ENCODE assay signal across 15 mouse cellular contexts in the genomic region with DNA sequence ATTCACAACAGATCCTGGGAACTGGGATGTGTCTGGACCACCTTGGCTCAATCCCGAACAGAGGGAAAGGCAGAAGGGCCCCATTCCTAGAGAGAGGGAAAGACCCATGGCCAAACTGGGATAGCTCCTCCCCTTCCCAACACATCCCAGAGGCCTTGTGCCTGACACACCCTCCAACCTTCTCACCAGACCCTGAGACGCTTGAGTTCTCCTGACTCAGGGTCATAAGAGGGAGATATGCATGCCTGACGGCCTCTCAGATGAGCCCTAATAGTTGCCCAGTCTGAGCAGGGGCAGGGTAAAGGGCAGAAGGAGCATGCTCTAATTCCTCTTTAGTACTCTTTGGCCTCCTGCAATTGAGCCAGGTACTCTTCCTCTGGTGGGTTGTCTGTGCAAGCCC. TPM values are rescaled to one million over a fixed set of nuclear protein-coding genes. Genes with fewer than 3 reads are reported as not detected.
A peak's percentile ranks its signal among the peaks of the same experiment; 100 is the strongest.
DNase-seq lines count a peak whose midpoint lies in the region; ATAC-seq and TF ChIP-seq lines count a peak whose summit lies in the region.
"Had no signal": no experiment of that assay in that cellular context is flagged by ENCODE, and none has a peak within 500 bp of the region (broad histone marks: within the 10 kb centered on the region; RNA-seq: fewer than 3 reads in every experiment).

No protein-coding gene starts in this region.

- H3K36me3 ChIP-seq in heart, embryonic 11.5 days (ENCODE audit: control insufficient read depth, insufficient read depth, low read length), result peaks cover 3% of the 10 kb centered on the region; the same call in 1 of the 2 replicates
- peaks cover 20% of the 10 kb centered on the region for H3K36me3 ChIP-seq in kidney, embryonic 16.5 days (ENCODE audit: insufficient read depth, low read length)
- H3K36me3 ChIP-seq in E14TG2a.4 (ENCODE audit: insufficient read depth, low read length), result peaks cover 32% of the 10 kb centered on the region
- peaks cover 30% of the 10 kb centered on the region for H3K36me3 ChIP-seq in embryonic facial prominence, embryonic 10.5 days (replicated peaks)

- no peak for DNase-seq in heart, adult 9 months (ENCODE audit: low spot score in 2 of 2)
- no peak for DNase-seq in kidney, adult 18-20 months
- DNase-seq in embryonic facial prominence, embryonic 10.5 days (ENCODE audit: low spot score), result no peak
- no peak for DNase-seq in yolk sac, embryonic 10.5 days (ENCODE audit: low spot score)
- DNase-seq in testis, postnatal 14 days (ENCODE audit: low spot score), result no peak
- DNase-seq: gastrocnemius, postnatal 14 days; right cerebral cortex, postnatal 14 days; thymus, postnatal 25 days had no signal

- H3K4me3 ChIP-seq in heart, embryonic 11.5 days (ENCODE audit: low read depth, low read length), result no peak overlapping the region
- H3K4me3 ChIP-seq in kidney, embryonic 16.5 days (ENCODE audit: low read length), result no peak overlapping the region
- peak overlapping the region; percentile 71 for H3K4me3 ChIP-seq in E14TG2a.4 (replicated peaks; ENCODE audit: low read length)
- no peak overlapping the region for H3K4me3 ChIP-seq in embryonic facial prominence, embryonic 10.5 days
- H3K4me3 ChIP-seq: forebrain, embryonic 15.5 days; limb, embryonic 13.5 days; midbrain, embryonic 12.5 days; neural tube, embryonic 15.5 days had no signal

- no peak for TF ChIP-seq CTCF in E14TG2a.4 (conservative IDR thresholded peaks at IDR 0.05; ENCODE audit: low read length)

- no peaks in the 10 kb centered on the region for H3K27me3 ChIP-seq in heart, embryonic 11.5 days (ENCODE audit: control insufficient read depth, insufficient read depth, low read length)
- no peaks in the 10 kb centered on the region for H3K27me3 ChIP-seq in kidney, embryonic 16.5 days (ENCODE audit: insufficient read depth, low read length)
- peaks cover 8% of the 10 kb centered on the region for H3K27me3 ChIP-seq in E14TG2a.4 (ENCODE audit: insufficient read depth, low read length)
- no peaks in the 10 kb centered on the region for H3K27me3 ChIP-seq in embryonic facial prominence, embryonic 10.5 days (replicated peaks; ENCODE audit: low read depth, poor library complexity, severe bottlenecking)
- H3K27me3 ChIP-seq: forebrain, embryonic 15.5 days; limb, embryonic 13.5 days; neural tube, embryonic 15.5 days had no signal

- no peak overlapping the region for H3K9ac ChIP-seq in heart, embryonic 11.5 days (ENCODE audit: low read depth, low read length)
- H3K9ac ChIP-seq in kidney, embryonic 16.5 days (replicated peaks; ENCODE audit: low read length), result no peak overlapping the region
- H3K9ac ChIP-seq: forebrain, embryonic 15.5 days; limb, embryonic 13.5 days; midbrain, embryonic 12.5 days; neural tube, embryonic 15.5 days had no signal

- H3K4me2 ChIP-seq in heart, embryonic 11.5 days, result no peak overlapping the region
- no peak overlapping the region for H3K4me2 ChIP-seq in kidney, embryonic 16.5 days (replicated peaks; ENCODE audit: low read depth, low read length)
- H3K4me2 ChIP-seq: forebrain, embryonic 15.5 days; limb, embryonic 13.5 days; midbrain, embryonic 12.5 days; neural tube, embryonic 15.5 days had no signal

- no peaks in the 10 kb centered on the region for H3K9me3 ChIP-seq in heart, embryonic 11.5 days (replicated peaks; ENCODE audit: control insufficient read depth, low read length)
- no peaks in the 10 kb centered on the region for H3K9me3 ChIP-seq in kidney, embryonic 16.5 days (ENCODE audit: low read length)
- H3K9me3 ChIP-seq in E14TG2a.4 (ENCODE audit: low read length), result no peaks in the 10 kb centered on the region
- no peaks in the 10 kb centered on the region for H3K9me3 ChIP-seq in embryonic facial prominence, embryonic 10.5 days
- H3K9me3 ChIP-seq: forebrain, embryonic 15.5 days; limb, embryonic 13.5 days; midbrain, embryonic 12.5 days; neural tube, embryonic 15.5 days had no signal

- peaks cover 20% of the 10 kb centered on the region for H3K4me1 ChIP-seq in heart, embryonic 11.5 days (ENCODE audit: control insufficient read depth, insufficient read depth, low read length)
- peaks cover 19% of the 10 kb centered on the region for H3K4me1 ChIP-seq in kidney, embryonic 16.5 days (ENCODE audit: insufficient read depth, low read length)
- peaks cover 92% of the 10 kb centered on the region for H3K4me1 ChIP-seq in E14TG2a.4 (replicated peaks; ENCODE audit: low read depth, low read length)
- peaks cover 24% of the 10 kb centered on the region for H3K4me1 ChIP-seq in embryonic facial prominence, embryonic 10.5 days
- H3K4me1 ChIP-seq: forebrain, embryonic 15.5 days had no signal

- H3K27ac ChIP-seq in heart, embryonic 11.5 days (ENCODE audit: low read depth, low read length), result peak overlapping the region; percentile 66; the same call in 1 of the 2 replicates
- no peak overlapping the region for H3K27ac ChIP-seq in kidney, embryonic 16.5 days (ENCODE audit: low read length)
- 0 out of 2 replicates have a peak overlapping the region, but pooled peaks have one; percentile 40 for H3K27ac ChIP-seq in embryonic facial prominence, embryonic 10.5 days (replicated peaks)
- H3K27ac ChIP-seq: forebrain, embryonic 15.5 days; limb, embryonic 13.5 days; midbrain, embryonic 12.5 days; neural tube, embryonic 15.5 days had no signal

- ATAC-seq in heart, embryonic 11.5 days (replicated peaks; ENCODE audit: insufficient number of reproducible peaks, low FRiP score, low TSS enrichment), result no peak
- ATAC-seq in kidney, embryonic 16.5 days (ENCODE audit: low FRiP score, low TSS enrichment), result peak; percentile 26; the same call in 1 of the 2 replicates
- ATAC-seq: forebrain, embryonic 15.5 days had no signal

- 27% methylated on average over 3 of the region's 3 CpGs for WGBS in heart, embryonic 11.5 days (ENCODE audit: insufficient replicate concordance)
- WGBS in kidney, embryonic 16.5 days, result 24% methylated on average over 3 of the region's 3 CpGs
- WGBS in embryonic facial prominence, embryonic 10.5 days, result 56% methylated on average over 3 of the region's 3 CpGs

RNA-seq across cellular contexts. Expression of gene Ahsa1, which starts 13.1 kb away (rescaled TPM):
- 196 and 214 TPM in 2 replicates for polyA plus RNA-seq in heart, embryonic 11.5 days (2014; fragmentation: Nextera tagmentation; extraction: Ambion mirVana)
- polyA plus RNA-seq in kidney, embryonic 16.5 days (2015; fragmentation: Nextera tagmentation; extraction: Ambion mirVana), result 246 and 248 TPM in 2 replicates
- polyA plus RNA-seq in embryonic facial prominence, embryonic 10.5 days (2016; fragmentation: Nextera tagmentation; extraction: Ambion mirVana), result 294 and 305 TPM in 2 replicates

RNA-seq across cellular contexts. Expression of gene Vipas39, which starts 13.3 kb away (rescaled TPM):
- polyA plus RNA-seq in heart, embryonic 11.5 days (2014; fragmentation: Nextera tagmentation; extraction: Ambion mirVana), result 34.8 and 36.9 TPM in 2 replicates
- 52.2 and 53.7 TPM in 2 replicates for polyA plus RNA-seq in kidney, embryonic 16.5 days (2015; fragmentation: Nextera tagmentation; extraction: Ambion mirVana)
- 54.9 and 56.5 TPM in 2 replicates for polyA plus RNA-seq in embryonic facial prominence, embryonic 10.5 days (2016; fragmentation: Nextera tagmentation; extraction: Ambion mirVana)

RNA-seq across cellular contexts. Expression of gene Ism2, which starts 20.2 kb away (rescaled TPM):
- 0.44 and 0.83 TPM in 2 replicates for polyA plus RNA-seq in heart, embryonic 11.5 days (2014; fragmentation: Nextera tagmentation; extraction: Ambion mirVana)
- 0.76 and 1.0 TPM in 2 replicates for polyA plus RNA-seq in kidney, embryonic 16.5 days (2015; fragmentation: Nextera tagmentation; extraction: Ambion mirVana)
- 1.00 and 1.3 TPM in 2 replicates for polyA plus RNA-seq in embryonic facial prominence, embryonic 10.5 days (2016; fragmentation: Nextera tagmentation; extraction: Ambion mirVana)

RNA-seq across cellular contexts. Expression of gene Noxred1, which starts 40.8 kb away (rescaled TPM):
- 1.00 and 1.2 TPM in 2 replicates for polyA plus RNA-seq in heart, embryonic 11.5 days (2014; fragmentation: Nextera tagmentation; extraction: Ambion mirVana)
- 0.60 and 0.67 TPM in 2 replicates for polyA plus RNA-seq in kidney, embryonic 16.5 days (2015; fragmentation: Nextera tagmentation; extraction: Ambion mirVana)
- polyA plus RNA-seq in embryonic facial prominence, embryonic 10.5 days (2016; fragmentation: Nextera tagmentation; extraction: Ambion mirVana), result 1.0 and 1.5 TPM in 2 replicates
